Mouse (Mus musculus) liver, embryonic 14.5 days (tissue): ENCODE data around the gene Pepd.

ENCODE experiments used
- CTCF ChIP-seq: IDR thresholded peaks from 2 replicates; pipeline ENCODE4 v1.5.1; 2016; ENCODE audit warnings: antibody characterized with exemption, low read depth, control low read depth
- EP300 ChIP-seq: IDR thresholded peaks from 2 replicates; pipeline ENCODE4 v1.6.1; 2016; ENCODE audit warnings: antibody characterized with exemption, low read depth

GRCm38 (mm10) chr7:34932631-34933030 lies 20.5 kb downstream of the Pepd start:
- TF ChIP-seq CTCF (no peak), EP300 (no peak)
